Mouse (Mus musculus) right cerebral cortex, adult 2 months (tissue): ENCODE measurements around the gene Tm6sf2.

ENCODE experiments used
- DNase-seq, 2 experiments: peaks; one replicate each; pipeline ENCODE4 v3.0.0; 2021 to 2022; ENCODE audit warnings: low spot score in 2 of 2

The Tm6sf2 gene

DNA sequence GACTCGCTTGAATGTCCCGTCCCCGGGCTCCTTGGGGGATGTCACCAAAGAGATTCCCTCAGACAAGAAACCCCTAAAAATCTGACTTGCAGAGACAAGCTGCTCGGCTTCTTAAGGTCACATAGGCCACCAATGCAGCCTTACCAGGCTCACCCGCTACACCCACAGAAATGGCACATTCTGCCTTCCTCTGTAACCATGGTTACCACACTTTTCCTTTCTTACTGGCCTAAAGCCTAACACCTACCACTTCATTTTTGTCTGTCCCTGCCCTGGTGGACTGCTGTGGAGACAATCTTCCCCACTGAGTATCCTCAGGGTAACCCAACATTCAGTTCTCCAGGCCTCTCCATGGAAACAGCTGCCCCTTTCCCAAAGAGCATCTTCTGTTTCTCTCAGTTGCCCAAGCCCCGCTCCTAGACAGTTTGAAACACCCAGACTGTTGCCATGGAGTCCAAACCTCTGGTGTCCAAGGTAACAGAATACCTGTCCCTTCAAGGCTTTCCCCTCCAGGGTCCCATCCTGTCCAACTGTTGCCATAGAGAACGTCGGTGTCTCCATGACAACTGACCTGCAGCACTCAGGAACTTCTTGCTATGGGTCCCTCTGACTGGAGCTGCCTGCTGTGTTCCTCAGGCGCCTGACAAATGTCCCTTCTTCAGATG lies 16.7 kb downstream of the Tm6sf2 start:
- peak in 1 of 2 experiments; percentile 47 for DNase-seq

DNA sequence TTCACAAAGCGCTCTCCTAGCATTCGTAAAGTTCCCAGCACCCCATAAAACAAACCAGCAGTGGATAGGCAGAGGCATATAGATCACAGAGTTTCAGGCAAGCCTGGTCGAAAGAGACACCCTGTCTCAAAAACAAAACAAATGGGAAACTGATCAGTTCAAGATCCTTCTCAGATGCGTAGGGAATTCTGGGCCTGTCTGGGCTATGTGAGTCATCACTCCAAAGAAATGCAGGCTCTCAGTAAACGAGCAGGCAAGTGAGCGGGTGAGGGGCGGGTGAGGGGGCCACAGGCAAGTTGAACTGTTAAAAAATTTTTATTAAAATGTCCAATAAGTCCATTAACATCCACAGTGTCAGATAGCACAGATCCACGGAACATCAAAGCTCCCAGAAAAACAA lies 20.1 kb downstream of the Tm6sf2 start:
- no peak for DNase-seq

DNA sequence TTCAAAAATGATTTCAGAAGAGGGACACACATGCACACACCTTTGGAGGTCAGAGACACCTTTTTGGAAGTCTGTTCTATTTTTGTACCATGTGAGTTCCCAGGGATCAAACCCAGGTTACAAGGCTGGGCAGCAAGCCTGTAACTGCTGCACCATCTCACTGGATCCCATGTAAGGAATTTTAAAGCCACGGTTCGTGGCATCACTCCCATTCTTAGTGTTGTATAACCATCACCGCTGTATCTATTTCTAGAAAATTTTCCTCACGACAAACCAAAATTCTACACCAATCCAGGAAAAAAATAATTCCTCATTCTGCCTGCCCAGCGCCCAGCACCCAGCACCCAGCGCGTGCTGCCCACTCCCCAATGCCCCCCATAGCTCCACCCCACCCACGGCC lies 26.6 kb downstream of the Tm6sf2 start:
- peak in 1 of 2 experiments; percentile 65 for DNase-seq

DNA sequence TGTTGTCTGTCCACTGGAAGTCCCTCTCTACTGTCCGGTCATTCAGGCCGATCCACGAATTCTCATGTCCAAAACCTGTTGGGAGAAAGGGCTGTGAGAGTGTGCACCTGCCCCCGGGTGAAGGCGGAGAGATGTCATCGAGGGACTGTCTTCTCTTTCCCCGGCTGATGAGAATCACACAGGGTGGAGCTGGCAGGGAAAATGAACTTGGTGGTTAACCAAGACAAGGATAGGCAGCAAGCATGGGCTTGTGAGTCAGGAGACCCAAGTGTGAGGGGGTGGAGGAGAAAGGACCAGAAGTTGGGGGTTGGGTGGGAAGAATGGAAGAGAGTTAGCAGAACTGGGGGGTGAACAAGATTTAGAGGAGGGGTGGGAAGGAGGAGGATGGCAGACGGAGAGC lies 27.5 kb downstream of the Tm6sf2 start:
- no peak for DNase-seq

DNA sequence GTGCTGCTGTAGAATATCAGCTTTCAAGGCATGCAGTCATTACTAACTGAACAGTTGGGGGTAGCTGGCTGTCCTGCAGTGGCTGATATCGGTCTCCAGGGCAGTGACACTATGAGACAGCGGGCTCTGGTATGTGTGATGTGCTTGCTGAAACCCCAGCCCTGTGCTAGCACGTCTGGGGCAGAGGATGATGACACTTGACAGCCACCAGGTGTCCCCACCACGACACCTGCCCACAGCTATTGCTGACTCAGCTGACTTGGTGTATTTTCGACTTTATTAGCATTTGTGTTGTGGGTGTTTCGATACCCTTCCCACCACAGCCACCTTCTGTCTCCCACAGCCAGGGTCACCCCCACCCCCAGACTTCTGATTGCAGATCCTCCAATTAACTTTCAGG lies 31.8 kb downstream of the Tm6sf2 start:
- DNase-seq, result no peak

DNA sequence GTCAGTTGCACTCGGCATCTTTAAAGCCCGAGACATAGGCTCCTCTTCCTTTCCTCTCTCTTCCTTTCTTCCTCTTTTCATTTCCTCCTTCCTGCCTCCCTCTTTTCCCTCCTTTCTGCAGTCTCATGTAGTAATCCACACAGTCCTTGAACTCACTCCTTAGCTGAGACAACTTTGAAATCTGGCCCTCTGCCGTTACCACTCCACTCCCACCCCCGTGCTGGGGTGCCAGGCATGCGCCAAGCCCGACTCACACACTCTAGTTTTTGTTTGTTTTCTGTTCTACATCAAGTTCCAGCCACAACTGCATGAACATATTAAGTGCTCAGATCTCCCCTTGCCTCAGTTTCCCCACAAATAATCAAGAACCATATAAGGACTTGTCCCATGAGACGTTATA lies 32.2 kb downstream of the Tm6sf2 start:
- DNase-seq, result no peak

DNA sequence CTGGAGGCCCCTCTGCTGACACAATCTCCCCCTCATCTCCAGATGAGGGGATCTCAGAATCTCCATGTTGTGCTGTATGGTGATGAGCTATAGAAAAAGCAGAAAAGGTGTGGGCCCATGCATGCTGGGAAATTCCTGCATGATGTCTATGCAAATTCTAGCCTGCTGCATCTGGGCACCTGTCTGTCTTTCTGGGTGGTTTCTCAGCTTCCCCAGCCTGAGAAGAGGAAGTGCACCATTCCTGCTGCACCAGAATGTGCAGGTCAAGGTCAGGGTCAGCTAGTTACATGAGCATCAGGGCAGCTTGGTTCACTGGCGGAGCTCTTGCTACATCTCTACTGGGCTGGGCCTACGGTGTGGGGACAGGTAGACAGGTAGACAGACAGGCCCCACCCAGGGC lies 37.7 kb downstream of the Tm6sf2 start:
- DNase-seq, result no peak

DNA sequence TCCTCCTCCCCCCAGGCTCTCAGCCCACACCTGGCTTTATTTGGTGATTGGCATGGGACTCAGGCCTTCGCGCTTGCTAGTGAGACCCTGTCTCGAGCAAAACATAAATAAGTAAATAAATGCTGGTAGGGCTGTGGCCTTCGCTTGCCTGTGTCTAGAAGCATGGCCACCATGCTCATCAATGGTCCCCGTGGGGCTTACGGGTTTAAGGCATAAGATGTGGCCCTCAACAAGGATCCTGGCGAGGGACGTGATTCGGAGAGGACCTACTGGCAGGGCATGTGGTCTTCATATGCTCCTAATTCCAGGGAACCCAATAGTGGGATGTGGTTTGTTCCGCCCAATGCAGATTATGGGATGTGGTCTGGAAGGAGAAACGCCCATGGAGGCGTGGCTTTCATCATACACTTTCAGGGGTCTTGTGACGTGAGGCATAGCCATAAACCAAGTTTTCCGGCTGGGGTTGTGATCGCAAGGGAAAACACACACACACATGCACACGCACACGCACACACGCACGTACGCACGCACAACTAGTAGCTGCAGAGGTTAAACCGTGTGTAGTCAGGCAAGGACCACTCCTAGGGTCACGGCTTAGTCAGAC lies 38.6 kb downstream of the Tm6sf2 start:
- DNase-seq, result no peak

DNA sequence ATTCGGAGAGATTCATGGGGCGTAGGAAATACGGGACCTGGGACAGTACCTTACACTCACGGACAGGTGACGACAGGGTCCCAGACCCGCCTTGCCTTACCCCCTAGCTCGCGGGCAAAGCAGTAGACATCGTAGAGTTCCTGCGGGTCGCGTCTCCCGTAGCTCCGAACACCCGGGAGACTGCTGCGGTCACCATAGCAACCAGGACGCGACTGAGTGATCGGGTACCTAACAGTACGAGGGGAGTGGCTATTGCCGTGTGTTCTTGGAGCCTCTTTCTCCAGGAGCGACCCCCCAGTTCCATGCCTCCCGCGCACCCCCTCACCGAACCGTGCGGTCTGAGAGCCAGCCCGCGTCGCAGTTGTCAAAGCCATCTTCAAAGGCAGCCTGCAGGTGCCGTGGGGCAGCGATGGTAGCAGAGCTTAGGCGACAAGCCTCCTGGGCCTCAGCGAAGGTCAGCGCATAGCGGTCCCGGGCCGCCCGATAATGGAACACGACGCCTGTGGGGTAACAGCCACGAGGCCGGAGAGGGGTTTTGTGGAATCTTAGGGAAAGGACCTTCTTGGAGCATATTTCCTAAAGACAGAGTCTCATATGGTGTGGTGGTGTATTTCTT lies 39.8 kb downstream of the Tm6sf2 start:
- peak in 1 of 2 experiments; percentile 33 for DNase-seq

DNA sequence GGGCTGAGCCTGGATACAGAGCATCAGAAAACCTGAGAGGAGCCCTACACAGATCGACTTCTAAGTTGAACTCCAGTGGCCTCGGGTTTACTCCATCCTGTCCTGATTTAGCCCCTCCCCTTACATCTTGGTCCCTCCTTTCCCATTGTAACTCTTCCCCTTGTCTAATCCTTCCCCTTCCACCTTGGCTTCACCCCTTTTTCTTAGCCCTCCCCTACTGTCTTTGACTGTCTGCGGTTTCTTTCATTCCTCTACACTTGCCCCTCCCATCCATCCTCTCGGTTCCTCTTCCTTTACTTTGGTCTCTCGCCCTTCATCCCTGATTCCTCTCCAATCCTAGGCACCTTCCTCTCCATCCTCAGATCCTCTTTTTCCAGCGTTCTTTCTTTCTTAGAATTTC lies 41.8 kb downstream of the Tm6sf2 start:
- DNase-seq, result no peak

DNA sequence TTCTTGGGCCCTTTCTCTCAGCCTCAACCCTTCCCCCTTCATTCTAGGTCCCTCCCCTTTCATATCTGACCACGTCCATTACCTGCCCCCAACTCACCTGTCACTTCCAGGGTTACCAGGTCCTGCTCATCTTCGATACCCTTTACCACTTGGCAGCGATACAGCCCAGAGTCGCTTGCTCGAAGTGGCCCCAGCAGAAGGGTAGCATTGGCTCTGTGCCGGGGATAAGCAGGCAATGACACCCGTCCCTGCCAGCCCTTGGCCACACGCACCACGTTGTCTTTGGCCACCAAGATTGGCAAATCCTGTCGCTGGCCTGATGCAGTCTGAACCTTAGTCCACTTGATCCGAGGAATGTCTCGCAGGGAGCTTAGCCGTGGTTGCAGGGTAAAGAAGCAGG lies 42.2 kb downstream of the Tm6sf2 start:
- DNase-seq, result no peak

DNA sequence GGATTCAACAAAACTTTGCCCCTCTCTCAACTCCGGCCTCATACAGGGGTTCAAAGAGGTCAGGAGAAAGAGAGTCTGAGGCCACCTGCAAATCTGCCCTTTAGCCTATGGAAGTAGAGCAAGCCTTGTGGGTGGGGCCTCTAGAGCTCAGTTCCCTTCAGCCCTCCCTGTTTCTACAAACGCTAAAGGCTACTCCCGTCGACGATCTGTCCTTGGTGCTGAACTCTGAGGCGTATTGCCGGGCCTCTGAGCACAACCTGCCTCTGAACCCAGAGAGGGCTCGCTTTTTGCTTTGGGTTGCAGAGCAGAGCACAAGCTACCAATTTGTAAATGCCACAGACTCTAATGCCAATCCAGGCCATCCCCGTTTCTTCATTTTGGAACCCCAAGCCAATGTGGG lies 44.9 kb downstream of the Tm6sf2 start:
- DNase-seq, result no peak

DNA sequence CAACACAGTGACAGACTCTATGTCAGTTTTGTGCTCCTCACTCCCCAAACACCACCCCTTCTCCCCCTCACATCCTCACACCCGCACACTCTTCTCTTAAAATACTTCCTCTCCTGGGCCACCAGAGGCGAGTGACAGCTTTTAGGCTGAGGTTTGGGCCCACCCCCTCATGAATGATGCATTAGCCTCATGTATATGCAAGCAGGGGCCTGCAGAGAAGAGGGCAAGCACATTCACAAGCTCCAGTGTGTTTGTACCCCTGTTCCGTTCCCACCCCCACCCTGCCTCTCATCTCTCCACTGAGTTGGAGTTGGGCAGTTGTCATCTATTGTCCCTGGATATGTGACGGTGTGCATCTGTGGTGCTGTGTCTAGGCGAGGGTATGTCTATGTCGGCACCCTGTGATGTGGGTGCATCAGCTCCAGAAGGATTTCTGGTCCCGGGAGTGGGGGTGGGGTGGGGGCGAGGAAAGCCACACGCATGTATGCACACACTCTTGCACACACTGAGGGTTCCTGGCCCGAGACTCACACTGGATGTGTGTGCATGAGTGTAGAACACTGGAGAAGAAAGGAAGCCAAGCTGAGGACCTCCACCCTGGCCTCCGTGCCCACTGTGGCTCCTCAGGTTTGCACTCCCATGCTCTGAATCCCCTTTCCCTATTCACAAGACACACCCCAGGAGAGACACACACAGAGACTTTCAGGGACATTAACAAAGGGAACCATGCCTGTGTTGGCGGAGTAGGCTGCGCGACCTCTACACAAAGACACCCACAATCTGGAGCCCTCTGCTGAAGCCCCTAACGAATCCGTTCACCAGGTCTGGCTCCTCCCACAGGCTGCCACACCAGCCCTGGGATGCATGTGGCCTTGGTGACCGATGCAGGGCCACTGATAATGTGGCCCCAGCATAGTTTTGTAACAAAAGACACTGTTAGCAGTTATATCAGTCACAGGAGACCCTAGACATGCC lies 46.3 kb downstream of the Tm6sf2 start:
- DNase-seq, result peak; percentile 78 to 79

DNA sequence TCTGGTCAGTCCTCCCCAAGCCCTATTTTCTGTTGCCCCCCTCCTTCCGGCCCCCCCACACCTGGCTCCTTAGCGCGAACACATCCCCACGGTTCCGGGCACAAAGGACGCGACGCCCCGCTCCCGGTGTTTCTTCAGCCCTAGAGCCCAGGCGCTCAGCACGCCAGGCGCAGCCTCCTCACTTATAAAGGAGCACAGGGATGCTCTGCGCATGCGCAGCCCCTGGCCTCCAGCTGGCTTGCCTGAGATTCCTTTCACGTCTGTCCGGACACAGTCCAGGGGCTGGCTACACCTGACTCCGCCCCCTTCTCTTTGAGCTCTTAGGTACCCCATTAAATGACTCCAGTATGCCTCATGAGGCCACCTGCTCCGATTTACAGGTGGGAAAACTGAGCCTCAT lies 47.9 kb downstream of the Tm6sf2 start, which contains the start of gene Ncan:
Gene Ncan, minus strand, starts transcription at position 207 of the 400 bp plus-strand sequence.
- peak; percentile 92 to 94 for DNase-seq

DNA sequence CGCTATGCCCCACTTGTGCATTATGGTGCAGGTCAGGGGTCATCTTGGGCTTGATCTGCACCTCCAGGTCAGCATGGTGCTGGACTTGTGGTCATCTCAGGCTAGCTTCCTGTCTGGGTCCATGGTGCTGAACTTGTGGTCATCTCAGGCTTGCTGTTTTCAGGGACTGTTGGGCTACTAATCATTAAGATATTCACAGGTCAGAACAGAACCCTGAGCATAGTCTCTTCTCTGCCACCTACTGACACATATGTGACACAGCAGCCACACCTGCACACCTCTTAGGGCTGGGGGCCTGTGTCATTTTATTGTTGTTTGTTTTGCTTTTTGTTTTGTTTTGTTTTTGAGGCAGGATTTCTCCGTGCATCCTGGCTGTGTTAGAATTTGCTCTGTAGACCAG lies 50.1 kb downstream of the Tm6sf2 start:
- no peak for DNase-seq

DNA sequence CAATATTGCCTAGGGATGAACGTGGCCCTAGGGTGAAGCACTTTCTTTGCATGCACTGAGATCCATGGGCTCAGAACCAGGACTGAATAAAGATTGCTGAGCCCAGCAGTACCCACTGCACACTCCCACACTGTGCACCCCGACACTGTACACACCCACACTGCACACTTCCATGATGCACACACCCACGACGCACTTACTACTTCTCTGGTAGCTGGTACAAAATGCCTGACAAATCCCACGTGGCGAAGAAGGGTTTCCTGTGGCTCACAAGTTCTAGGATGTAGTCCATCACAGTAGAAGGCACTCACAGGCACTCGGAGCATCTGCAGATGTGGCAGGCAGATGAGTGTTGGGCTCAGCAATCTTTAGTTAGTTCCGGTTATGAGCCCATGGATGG lies 52.3 kb downstream of the Tm6sf2 start:
- DNase-seq, result peak; percentile 45 to 54

DNA sequence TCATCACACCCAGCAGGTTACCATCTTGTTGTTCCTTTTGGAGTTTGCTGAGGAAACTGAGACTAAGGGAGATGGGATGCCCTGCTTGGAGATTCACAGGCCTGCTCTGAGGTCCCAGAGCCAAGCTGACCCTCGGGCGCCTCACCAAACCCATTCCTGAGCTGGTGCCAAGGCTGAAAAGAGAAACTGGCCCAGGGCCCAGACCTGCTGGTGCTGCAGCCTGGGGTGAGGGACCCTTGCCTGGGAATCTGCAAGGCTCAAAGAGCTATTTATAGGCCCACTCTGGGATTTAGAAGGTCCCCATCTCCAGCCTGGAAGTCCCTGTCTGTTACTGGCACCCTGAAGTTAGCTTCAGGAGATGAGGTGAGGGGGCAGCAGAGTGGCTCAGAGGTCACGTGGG lies 55.7 kb downstream of the Tm6sf2 start:
- peak; percentile 57 to 60 for DNase-seq

DNA sequence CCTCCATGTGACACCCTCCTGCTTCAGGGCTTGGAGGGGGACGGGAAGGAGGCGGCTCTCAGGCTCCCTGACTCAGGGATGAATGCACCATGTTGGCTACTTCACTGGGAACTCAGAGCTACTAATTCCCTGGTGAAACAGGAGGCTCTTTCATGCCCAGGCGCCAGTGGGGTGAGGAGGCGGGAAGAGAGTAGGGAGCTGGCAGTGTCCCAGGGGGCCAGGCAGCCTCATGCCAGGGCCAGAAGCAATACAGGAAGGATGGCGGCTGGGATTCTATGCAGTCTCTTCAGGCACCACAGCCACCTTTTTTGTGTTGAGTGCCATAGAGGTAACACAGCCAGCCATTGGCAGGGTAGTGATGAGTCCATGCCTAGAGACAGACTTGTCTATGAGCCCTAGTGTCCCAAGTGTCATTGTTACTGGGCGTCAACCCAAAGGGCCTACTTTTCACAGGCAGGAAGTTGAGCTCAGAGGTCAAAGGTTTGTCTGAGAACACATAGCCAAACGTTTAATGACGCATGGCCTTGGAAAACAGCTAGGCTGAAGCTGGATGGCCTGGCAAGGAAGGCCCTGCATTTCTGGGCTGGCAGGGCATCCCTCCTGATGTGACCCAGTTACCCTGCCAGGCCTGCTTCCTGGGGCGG lies 56.7 kb downstream of the Tm6sf2 start:
- peak; percentile 51 to 67 for DNase-seq
